Mouse (Mus musculus) effector memory CD4-positive, alpha-beta T cell, adult 7 months (primary cell): Measurements from ENCODE around the gene Gm4513. TPM values are rescaled to one million over a fixed set of nuclear protein-coding genes. Genes with fewer than 3 reads are reported as not detected.

Source experiments
- polyA plus RNA-seq: library from polyadenylated mRNA; unstranded; fragments of 100-300 nt; shearing (Covaris generic); gene quantifications from one replicate; pipeline ENCODE4 v1.2.1, GENCODE M21; 2017

The Gm4513 gene
- 0.65 TPM for polyA plus RNA-seq

DNA sequence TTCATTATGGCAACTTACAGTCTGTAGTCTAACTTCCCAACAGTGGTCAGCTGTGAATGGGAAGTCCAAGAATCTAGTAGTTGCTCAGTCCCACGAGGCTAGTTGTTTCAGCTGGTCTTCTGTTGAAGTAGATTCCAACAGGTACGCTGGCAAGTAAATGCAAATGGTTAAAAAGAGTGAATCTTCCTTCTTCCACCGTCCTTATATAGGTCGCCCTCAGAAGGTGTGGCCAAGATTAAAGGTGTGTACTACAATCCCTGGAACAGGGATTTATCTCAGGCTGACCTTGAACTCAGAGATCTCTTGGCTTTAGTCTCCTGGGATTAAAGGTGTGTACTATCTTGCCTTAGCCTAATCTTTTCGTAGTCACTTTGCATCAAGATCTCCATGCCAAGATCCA is at the start of gene Gm4513:
Gene Gm4513, minus strand, starts transcription at position 101 of the 400 bp plus-strand sequence.

DNA sequence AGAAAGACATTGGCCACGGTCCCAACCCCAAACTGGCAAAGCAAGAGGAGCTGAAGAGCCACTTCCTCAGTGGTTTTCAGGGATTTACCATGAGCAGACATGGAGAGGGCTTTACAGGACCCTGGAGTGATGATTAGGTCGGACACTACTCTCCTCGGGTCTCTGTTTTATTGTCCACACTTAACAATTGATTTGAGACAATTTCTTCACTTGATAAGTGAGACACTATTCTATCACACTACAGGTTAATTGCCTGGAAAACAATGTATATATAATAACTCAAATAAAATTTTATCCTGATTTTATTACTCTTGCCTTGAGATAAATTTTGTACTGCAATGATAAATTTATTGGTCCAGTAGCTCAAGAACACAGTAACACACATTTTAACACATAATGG is 22.7 kb downstream of the Gm4513 start, which contains the start of gene Gm4141:
Gene Gm4141, minus strand, starts transcription at position 101 of the 400 bp plus-strand sequence.

DNA sequence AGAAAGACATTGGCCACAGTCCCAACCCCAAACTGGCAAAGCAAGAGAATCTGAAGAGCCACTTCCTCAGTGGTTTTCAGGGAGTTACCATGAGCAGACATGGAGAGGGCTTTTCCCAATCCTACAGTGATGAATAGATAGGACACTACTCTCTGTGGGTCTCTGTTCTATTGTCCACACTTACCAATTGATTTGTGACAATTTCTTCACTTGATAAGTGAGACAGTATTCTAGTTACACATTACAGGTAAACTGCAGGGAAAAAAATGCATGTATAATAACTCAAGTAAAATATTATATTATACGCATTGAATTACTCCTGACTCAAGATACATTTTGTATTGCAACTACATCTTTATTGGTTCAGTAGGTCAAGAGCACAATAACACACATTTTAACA is 53.2 kb downstream of the Gm4513 start, which contains the start of gene Gm5726:
Gene Gm5726, minus strand, starts transcription at position 101 of the 400 bp plus-strand sequence.

Other genes starting within 250 kb of the Gm4513 start
- gene Gm5728, start 223.6 kb downstream of the Gm4513 start, polyA plus RNA-seq: not detected
- not detected for gene Vmn1r100, start 181.1 kb downstream of the Gm4513 start, polyA plus RNA-seq
- not detected for gene Vmn1r101, start 156.4 kb downstream of the Gm4513 start, polyA plus RNA-seq
- gene Gm10670, start 124.1 kb downstream of the Gm4513 start, polyA plus RNA-seq: 1.2 TPM
- not detected for gene Vmn1r103, start 88.5 kb downstream of the Gm4513 start, polyA plus RNA-seq
- not detected for gene Vmn1r104, start 65.2 kb downstream of the Gm4513 start, polyA plus RNA-seq
- gene Gm5726, start 53.3 kb downstream of the Gm4513 start, polyA plus RNA-seq: not detected
- gene Gm4141, start 22.8 kb downstream of the Gm4513 start, polyA plus RNA-seq: not detected
- gene Vmn1r107, start 69.9 kb upstream of the Gm4513 start, polyA plus RNA-seq: 1.1 TPM
- gene Vmn1r111, start 104.2 kb upstream of the Gm4513 start, polyA plus RNA-seq: not detected
- not detected for gene Gm10668, start 131.6 kb upstream of the Gm4513 start, polyA plus RNA-seq
- gene Vmn1r112, start 172.2 kb upstream of the Gm4513 start, polyA plus RNA-seq: not detected
- not detected for gene Vmn1r113, start 188.3 kb upstream of the Gm4513 start, polyA plus RNA-seq
- gene Vmn1r114, start 213.2 kb upstream of the Gm4513 start, polyA plus RNA-seq: not detected
- gene Vmn1r115, start 246.0 kb upstream of the Gm4513 start, polyA plus RNA-seq: not detected